Mouse (Mus musculus): ENCODE measurements around the gene Cfap69.

Cfap69 gene

DNA sequence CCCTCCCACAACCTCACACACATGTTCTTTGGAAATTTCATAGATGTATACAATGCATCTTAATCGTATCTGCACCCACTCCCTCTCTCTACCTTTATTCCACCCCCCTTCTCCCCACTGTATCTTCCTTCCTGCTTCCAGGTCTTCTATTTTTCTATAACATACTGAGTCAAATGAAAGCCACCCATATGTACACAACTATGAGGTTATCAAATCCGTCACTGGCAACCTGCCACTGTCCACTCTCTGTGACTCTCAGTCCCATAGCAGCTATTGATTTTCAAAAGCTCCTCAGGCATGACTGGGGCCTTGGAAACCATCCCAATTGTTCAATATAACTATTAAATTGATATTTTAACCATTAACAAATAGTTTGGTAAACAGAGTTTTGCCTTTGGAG is 6.1 kb downstream of the Cfap69 start:
- no peak for DNase-seq (ENCODE audit: low read depth, low spot score)

DNA sequence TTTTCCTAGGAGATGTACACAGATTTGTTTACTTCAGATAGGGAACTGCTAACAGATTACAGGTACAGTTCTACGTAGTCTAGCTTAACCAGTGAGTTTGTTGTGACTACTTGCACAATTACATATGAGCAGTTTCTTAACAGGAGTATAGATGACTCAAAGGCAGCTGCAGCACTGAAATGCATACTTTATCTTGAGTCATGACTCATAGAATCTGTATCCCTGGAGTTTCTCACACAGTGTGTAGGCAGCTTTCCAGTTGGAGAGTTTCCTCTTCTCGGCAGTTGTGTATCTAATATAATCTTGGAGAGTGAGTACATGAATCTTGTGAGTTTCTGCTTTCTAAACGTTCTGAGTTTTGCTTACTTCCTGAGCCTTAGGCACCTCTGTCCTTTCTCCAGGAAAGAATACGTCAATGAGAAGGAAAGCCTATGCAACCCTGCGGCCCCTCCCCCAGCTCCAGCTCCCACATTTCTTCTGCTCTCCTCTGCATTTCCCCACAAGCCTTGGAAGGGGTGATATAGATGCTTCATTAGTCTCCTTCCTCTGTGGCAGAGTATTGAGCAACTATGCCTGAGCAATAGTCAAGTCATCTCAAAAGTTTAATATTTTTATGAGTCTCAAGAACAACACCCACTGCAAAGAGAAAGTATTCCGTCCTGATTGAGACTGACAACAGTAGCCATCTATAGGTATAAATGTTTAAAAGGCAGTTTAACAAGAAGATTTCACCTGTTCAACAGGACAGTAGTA is 15.0 kb downstream of the Cfap69 start:
- DNase-seq (ENCODE audit: low read depth, low spot score) = no peak

DNA sequence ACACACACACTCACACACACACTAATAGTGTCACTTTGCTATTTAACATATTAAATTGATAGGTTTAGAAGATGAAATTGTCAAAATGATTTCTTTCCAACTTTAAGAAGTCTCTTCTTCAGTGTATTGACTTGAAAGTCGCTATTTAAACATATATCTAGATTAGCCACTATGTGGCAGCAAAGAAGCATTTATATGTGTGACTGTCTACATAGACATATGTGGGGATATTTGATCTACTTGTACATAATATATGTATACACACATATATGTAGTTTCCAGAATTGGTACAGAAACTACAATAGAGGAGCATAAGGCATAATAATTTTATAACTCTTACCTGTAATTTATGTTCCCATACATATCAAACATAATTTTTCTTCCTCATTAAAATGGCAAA is 17.9 kb downstream of the Cfap69 start:
- DNase-seq (ENCODE audit: low read depth, low spot score) = no peak

DNA sequence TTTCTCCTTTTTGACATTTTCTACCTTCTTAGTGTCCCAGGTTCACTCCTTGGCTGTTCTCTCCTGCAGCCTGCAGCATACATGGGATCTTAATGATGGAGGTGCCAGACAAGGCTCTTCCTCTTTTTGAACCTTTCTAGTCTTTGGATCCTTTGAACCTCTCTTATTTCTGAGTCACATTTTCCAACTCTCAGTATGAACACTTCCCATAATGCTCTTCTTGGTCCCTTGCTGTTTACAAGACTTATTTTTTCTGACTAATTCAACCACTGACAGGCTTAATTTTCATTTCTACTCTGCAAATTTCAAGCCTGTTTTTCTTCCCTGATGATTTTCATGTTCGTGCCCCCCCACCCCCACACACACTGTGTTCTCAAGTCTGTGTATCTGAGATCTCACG is 25.5 kb downstream of the Cfap69 start:
- no peak for DNase-seq (ENCODE audit: low read depth, low spot score)

DNA sequence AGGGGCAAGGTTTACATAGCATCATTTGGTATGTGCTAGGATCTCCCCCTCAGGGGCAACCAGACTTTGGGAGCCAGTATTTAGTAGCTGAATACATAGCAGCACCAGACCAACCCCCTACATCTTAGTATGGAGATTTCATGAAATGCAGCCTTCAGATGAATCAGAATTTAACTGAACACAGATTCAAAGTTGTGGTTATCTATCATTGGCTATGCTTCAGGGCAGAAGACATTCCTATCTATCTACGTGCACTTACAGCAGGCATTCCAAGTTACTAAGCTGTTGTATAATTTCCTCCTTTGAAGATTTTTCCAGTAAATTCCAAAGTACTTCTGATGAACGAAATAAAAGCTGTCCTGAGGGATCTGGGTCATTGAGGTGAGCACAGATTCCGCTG is 38.5 kb downstream of the Cfap69 start:
- DNase-seq (ENCODE audit: low read depth, low spot score) = no peak

DNA sequence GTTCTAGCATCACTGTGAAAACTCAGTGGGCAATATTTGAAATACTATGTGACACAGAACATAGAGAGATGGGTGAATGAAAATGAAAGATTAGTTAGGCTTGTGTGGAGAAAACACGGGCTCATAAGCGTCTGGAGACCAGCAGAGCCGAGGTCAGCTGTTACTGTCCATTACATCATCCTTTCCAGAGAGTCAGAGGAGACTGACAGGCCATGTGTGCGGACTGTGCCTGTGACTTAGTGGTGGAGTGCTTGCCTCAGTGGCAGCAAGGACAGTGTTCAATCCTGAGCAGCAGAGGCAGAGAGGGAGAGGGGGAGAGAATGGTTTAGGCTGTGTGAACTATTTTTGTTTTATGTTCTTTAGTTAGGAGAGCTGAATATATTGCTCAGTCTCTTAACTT is 45.7 kb downstream of the Cfap69 start:
- no peak for DNase-seq (ENCODE audit: low read depth, low spot score)

DNA sequence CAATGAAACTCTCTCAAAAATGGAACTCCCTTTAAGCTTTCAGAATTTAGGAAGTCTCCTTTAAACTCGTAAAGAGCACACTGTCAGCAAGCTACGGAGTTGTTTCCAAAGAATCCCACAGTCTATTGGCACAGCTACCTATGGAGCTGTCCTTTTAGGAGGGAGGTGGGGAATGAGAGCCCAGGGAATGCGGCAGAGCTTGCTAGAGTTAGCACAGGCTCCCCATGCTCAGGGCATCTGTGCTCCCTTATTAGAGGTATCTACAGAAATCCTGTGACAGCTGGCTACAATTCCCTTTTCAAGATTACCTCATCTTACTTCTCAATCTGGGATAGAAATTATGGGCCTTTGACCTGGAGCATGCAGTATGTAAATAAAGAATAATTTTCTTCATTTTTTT is 53.5 kb downstream of the Cfap69 start:
- DNase-seq (ENCODE audit: low read depth, low spot score) = no peak

DNA sequence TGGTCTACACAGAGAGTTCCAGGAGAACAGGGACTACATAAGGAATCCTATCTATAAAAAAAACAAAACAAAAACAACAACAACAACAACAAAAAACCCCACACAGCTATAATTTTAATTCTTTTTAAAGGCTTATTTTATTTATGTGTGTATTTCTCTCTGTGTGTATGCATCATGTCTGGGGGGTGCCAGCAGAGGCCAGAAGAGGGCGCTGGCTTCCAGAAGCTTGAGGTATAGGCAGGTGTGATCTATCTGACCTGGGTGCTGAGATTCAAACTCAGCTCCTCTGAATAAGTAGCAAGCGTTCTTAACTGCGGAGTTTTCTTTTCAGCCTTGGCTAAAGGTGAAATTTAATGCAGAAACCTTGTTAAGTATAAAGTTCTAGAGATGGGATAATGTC is 76.4 kb downstream of the Cfap69 start:
- no peak for DNase-seq (ENCODE audit: low read depth, low spot score)

DNA sequence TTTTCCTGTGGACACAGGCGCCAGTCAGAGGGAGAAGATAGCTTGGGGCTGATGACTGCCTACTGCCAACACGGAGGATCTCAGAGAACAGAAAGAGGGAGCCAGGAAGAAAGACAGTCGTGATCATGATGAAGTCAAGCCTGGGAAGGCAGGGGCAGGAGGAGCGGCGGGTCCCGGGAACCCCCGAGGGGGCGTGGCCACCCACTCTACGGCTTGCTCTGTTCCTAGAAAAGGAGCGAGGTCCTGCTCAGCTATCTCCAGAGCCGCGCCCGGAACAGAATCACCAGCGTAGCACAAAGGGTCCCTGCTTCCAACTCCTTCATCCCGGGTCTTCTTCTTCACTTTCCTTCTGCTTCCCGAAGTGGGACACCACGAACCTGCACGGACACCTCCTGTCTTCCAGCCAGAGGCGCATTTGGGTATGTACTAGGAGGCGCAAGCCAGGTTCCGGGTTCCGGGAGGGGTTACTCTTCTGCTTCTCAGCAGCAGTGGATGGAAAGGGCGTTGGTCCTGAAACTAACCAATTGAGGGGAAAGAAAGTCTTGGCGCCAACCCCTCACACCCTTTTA is 90.2 kb downstream of the Cfap69 start, which contains the start of gene Gm8773:
TSS of gene Gm8773 (plus strand) at position 51 of the 569 bp plus-strand sequence.
- no peak for DNase-seq (ENCODE audit: low read depth, low spot score)

DNA sequence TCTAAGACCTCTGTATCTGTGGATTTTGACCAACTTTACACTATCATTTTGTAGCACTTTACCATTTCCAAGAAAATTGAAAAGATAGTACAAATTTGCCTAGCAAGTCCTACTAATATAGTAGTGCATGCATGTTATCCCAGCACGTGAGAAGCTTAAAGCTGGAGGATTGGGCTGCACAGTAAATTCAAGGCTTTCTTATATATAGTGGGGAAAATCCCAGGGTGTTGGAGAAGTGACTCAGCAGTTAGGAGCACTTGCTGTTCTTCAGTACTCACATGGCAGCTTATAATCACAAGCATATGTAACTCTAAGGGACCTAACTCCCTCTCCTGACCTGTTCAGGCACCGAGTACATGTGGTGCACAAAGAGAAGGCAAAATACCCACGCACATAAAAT is 101.6 kb downstream of the Cfap69 start:
- no peak for DNase-seq (ENCODE audit: low read depth, low spot score)

DNA sequence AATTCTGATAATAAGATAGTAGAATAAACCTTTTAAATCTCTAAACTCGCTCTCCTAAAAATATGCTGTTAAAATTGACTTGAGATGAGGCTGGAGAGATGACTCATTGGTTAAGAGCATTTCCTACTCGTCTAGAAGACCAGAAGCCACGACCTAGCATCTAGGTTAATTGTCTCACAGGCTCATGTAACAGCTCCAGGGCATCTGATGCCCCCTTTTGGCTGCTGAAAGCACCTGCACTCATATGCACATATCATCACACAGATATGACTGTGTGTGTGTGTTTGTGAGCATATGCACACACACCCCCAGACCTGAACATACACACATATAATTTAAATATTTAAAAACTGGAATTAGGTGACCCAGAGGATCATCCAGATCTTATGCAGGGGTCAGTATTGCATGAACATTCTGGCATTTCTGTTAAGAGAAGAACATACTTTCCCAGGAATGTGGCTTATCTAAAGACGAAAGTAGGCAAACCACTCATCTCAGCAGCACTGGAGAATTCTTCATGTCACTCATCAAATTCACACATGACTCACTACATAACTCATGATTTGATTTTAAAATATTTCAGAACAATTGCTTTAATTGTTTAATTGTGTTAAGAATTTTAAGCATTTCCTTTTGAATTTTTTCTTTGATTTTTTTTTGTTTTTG is 102.9 kb downstream of the Cfap69 start:
- no peak for DNase-seq (ENCODE audit: low read depth, low spot score)

DNA sequence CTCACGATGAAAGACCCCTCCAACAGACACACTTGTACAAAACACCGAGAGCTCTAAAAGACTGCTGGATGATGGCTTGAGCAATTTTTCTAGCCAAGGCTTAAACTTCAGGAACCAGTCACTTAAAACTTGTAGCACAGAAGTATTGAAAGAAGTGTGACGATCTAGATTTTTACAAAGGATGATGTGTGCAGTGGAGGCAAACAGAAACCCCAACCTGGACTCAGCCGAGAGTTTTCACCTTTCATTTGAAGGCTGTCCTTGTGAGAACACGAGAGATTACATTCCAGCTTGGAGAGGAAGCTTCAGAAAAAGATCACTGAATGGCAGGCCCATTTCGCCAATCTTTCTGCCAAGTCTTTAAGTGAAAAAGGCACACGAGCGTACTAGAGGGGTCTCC is 104.2 kb downstream of the Cfap69 start:
- DNase-seq (ENCODE audit: low read depth, low spot score) = peak; percentile 1

DNA sequence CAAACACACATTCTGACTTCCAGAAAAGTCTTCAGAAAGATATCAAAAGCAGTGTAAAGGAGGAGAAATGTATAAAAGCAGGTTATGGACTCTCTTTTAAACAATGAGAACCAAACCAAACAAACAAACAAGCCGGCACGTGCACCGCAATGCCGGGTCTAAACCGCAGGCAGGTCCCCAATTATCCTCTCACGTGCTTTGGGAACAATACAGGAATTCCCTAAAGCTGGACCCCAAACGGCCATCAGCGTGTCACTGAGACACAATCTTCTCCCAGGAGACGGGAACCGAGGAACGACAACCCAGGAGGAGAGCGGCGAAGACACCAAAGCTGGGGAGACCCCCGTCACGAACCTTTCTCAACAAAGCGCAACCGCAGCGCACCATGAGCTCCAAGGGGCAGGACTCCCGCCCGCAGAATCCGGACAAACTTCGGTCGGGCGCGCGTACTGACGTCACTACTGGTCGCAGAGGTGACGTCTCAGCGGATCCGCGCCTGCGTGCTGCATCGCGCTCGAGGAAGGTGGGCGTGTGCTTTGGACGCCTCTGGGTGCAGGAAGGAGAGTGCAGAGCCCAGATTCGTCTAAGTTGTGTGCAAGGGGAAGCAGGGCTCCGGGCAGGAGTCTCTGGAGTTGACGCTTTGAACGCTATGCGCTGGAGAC is 104.8 kb downstream of the Cfap69 start, which contains the start of gene Gtpbp10:
TSS of gene Gtpbp10 (minus strand) at position 460 of the 662 bp plus-strand sequence.
- DNase-seq (ENCODE audit: low read depth, low spot score) = peak; percentile 83

DNA sequence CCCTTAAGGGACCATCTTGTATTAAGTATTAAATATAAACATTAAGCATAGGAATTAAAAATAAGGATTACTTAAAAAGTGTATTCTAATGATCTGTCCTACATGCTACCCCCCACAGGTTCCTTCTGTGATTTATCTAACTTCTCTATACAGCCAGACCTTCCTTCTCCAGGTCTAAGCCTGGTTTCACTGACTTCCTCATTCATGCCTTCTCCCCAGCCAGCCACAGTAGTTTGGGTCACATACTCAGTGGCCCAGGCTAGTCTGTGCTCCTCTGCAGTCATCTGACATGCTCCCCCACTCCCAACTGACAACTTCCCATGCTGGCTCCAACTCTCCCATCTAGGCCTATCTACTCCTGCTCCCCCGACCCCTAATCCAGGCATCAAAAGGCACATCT is 112.9 kb downstream of the Cfap69 start:
- DNase-seq (ENCODE audit: low read depth, low spot score) = no peak

DNA sequence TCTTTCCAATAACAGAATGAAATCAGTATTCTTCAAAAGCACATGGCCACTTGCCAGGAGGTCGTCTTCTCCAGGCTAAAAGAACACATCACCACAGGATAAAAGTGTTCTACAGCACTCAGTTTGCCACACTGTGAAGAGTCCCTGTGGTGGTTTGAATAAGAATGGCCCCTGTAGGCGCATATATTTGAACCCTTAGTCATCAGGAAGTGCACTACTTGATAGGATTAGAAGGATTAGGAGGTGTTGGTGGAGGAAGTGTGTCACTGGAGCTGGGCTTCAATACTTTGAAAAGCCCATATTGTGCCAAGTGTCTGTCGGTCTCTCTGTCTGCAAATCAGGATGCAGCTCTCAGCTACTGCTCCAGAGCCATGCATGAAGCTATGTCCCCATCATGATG is 123.7 kb downstream of the Cfap69 start:
- DNase-seq (ENCODE audit: low read depth, low spot score) = no peak

DNA sequence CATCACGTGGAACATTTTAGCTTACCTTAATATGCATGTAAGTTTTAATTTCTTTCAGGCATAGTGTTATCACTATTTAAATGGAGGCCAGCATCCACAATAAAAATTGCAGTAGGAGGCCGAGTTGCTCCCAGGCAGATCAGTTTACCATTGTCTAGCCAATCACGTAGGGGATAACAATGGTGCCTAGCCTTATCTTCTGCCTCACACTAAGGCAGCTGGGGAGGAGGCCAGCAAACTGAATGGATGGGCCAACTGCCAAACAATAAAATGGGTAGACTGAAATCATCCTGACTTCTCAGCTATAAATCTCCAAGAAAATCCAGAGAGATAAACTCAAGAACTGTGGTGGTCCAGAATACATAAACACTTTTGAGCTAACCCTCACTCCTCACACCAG is 124.3 kb downstream of the Cfap69 start:
- no peak for DNase-seq (ENCODE audit: low read depth, low spot score)

DNA sequence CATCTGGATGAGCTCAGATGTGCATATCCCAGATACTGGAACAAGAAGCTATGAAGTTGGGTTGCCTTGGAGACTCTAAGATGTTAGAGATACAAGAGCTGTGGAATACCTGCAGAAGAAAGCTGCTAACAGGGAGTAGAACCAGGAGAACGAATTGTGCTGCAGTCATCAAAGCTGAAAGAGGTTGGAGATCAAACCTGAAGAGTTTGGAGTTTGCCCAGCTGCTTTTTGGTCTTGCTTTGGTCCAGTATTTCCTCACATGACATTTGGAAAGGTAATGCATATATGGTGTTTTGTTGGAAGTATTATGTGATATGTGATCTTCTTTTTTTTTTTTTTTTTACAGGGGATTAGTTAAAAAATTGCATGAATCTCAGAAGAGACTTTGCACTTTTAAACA is 127.9 kb downstream of the Cfap69 start:
- no peak for DNase-seq (ENCODE audit: low read depth, low spot score)

DNA sequence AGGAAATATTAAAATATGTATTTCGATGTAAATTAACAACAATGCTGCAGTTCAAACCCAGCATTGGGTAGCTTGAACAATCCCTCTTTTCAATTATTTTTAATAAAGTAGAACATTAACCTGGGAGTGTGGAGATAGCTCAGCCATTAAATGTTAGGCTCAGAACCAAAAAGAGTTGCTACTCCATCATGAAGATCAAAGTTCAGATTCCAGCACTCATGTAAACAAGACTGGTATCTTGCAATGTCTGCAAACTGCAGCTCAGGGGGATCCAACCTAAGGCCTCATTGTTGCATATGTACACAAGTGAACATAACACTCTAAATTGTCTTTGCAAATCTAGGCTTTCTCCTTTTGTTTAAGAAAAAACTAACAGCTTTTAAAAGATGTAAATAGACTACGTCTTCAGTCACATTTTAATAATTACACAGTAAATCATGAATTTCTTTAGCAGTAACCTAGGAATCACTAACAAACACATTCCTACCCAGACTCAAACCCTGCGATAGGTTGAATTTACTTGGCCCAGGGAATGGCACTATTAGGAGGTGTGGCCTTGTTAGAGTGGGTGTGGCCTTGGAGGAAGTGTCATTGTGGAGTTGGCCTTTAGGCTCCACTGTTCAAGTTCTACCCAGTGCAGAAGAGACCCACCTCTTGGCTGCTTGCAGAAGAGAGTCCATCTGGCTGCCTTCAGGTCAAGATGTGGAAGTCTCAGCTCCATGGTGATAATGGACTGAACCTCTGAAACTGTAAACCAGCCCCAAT is 130.2 kb downstream of the Cfap69 start:
- no peak for DNase-seq (ENCODE audit: low read depth, low spot score)
